Mouse (Mus musculus): ENCODE measurements around the gene Hist1h2bb. TPM values are rescaled to one million over a fixed set of nuclear protein-coding genes. Genes with fewer than 3 reads are reported as not detected.

Hist1h2bb gene
- polyA plus RNA-seq, 1 experiment from 2014 or later = 3.7 TPM

GRCm38 (mm10) chr13:23732156-23732804 lies 14.3 kb upstream of the Hist1h2bb start:
- DNase-seq (ENCODE audit: low spot score) = no peak
- Histone ChIP-seq H3K4me3 (no peak overlapping the region), H3K27ac (no peak overlapping the region), H3K9me3 (replicated peaks) (no peaks in the 10 kb centered on the region), H3K4me1 (no peaks in the 10 kb centered on the region), H3K36me3 (no peaks in the 10 kb centered on the region), H3K27me3 (ENCODE audit: low read depth, poor library complexity, severe bottlenecking) (no peaks in the 10 kb centered on the region)
- 27% methylated on average over 8 of the region's 8 CpGs for WGBS

DNA sequence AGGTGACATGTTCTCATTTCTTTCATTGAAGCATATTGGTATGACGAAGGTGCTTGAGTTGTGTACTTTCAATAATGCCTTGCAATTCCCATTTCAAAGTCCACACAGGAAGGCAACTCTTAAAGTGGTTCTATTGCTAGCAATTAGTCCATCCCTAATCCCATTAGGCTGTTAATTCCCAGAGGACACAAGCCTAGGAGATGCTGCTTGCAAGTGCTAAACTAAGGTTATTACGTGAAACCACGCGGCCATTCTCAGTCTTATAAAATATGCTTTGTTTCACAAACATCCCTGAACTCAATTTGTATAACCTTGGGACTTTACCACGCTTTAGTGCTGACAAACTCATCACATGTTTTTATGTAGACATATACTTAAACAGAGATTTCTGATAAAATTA lies 9.4 kb upstream of the Hist1h2bb start:
- Histone ChIP-seq H3K27me3 (ENCODE audit: low read depth, poor library complexity, severe bottlenecking) (no peaks in the 10 kb centered on the region), H3K4me1 (peaks cover 15% of the 10 kb centered on the region), H3K36me3 (no peaks in the 10 kb centered on the region), H3K4me3 (no peak overlapping the region), H3K27ac (peak overlapping the region; percentile 96), H3K9me3 (replicated peaks) (no peaks in the 10 kb centered on the region)
- DNase-seq (ENCODE audit: low spot score) = no peak
- WGBS = 87% methylated on average over 5 of the region's 5 CpGs

DNA sequence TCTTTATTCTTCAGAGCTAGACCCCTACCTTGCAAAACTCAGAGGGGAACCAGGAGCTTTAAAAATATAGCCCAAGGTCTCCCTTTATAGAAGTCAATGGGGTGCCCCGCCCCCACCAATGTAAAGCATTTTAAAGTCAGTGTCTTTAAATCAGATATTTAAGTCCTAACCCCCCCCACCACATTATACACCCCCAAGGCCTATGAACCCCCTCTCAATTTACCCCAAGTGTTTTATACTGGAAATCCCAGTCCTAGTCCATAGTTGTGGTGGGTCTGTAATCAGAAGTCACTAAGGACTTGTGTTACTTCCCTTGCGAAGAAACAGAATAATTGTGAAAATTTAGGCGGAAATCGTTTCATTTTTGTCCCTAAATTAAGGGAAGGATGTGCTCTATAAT lies 8.5 kb upstream of the Hist1h2bb start:
- peak overlapping the region; percentile 64 for H3K4me3 ChIP-seq
- no peaks in the 10 kb centered on the region for H3K9me3 ChIP-seq (replicated peaks)
- peak overlapping the region; percentile 96 for H3K27ac ChIP-seq
- no peak for DNase-seq (ENCODE audit: low spot score)
- 24% methylated on average over 4 of the region's 4 CpGs for WGBS
- peaks cover 15% of the 10 kb centered on the region for H3K4me1 ChIP-seq
- H3K36me3 ChIP-seq = no peaks in the 10 kb centered on the region
- H3K27me3 ChIP-seq (ENCODE audit: low read depth, poor library complexity, severe bottlenecking) = no peaks in the 10 kb centered on the region

DNA sequence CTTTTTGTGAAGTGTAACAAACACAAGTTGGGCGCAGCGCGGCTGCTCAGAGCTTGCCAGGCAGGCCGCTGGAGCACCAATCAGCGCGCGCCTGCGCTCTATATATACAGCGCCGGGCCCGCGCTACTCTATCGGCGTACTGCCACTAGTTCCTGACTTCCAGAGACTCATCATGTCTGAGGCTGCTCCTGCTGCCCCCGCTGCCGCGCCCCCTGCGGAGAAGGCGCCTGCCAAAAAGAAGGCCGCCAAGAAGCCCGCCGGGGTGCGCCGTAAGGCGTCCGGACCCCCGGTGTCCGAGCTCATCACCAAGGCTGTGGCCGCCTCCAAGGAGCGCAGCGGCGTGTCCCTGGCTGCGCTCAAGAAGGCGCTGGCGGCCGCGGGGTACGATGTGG lies 7.9 kb upstream of the Hist1h2bb start, which contains the start of gene Hist1h1c:
Hist1h1c (plus strand) TSS at position 132 of the 392 bp plus-strand sequence.
- WGBS = under 1% methylated on average over 38 of the region's 38 CpGs
- H3K4me3 ChIP-seq = peak within 1 kb of the TSS; percentile 64

GRCm38 (mm10) chr13:23739069-23739921 lies 7.2 kb upstream of the Hist1h2bb start:
- Histone ChIP-seq H3K4me1 (peaks cover 16% of the 10 kb centered on the region), H3K27ac (peak overlapping the region; percentile 96), H3K9me3 (replicated peaks) (no peaks in the 10 kb centered on the region), H3K4me3 (peak overlapping the region; percentile 64), H3K36me3 (no peaks in the 10 kb centered on the region), H3K27me3 (ENCODE audit: low read depth, poor library complexity, severe bottlenecking) (no peaks in the 10 kb centered on the region)
- WGBS = under 1% methylated on average over 39 of the region's 39 CpGs
- peak; percentile 92 for DNase-seq (ENCODE audit: low spot score)

More for the DNA sequence above, 7.9 kb upstream of the Hist1h2bb start, which contains the start of gene Hist1h1c:
- Histone ChIP-seq H3K36me3 (no peaks in the 10 kb centered on the region), H3K4me1 (peaks cover 15% of the 10 kb centered on the region), H3K27me3 (ENCODE audit: low read depth, poor library complexity, severe bottlenecking) (no peaks in the 10 kb centered on the region), H3K27ac (peak within 1 kb of the TSS; percentile 96), H3K9me3 (replicated peaks) (no peaks in the 10 kb centered on the region)
- DNase-seq (ENCODE audit: low spot score) = peak; percentile 93

GRCm38 (mm10) chr13:23739922-23740252 lies 6.6 kb upstream of the Hist1h2bb start:
- no peak for DNase-seq (ENCODE audit: low spot score)
- Histone ChIP-seq H3K9me3 (replicated peaks) (no peaks in the 10 kb centered on the region), H3K27ac (peak overlapping the region; percentile 96), H3K27me3 (ENCODE audit: low read depth, poor library complexity, severe bottlenecking) (no peaks in the 10 kb centered on the region), H3K36me3 (no peaks in the 10 kb centered on the region), H3K4me1 (peaks cover 19% of the 10 kb centered on the region), H3K4me3 (peak overlapping the region; percentile 64)
- WGBS = 1% methylated on average over 14 of the region's 14 CpGs

DNA sequence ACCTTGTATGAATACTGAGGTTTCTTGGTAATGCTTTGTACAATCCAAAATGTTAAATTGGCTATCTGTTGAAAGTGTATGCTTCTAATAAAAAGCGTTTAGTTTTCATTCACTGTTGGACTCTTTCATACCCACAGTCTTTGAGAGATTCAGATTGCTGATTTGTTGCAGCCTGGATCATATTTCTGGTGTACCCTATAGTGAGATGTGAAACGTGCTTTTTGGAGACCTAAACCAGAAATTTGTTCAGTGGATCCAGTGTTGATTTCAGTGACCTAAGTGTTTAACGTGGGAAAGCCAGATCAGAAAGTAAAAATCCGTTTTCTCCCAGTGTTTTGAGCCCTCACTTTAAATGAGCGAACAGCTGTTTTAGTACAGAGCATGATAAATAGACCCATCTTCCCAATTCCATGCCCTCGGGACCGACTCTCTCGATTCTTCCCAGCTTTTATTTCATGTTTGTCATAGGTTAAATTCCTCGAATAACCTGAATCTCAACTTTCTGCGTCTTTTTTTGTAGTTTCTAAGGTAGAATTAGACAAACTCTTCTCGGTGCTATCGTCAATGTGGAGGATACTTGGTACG lies 6.2 kb upstream of the Hist1h2bb start:
- Histone ChIP-seq H3K4me1 (peaks cover 19% of the 10 kb centered on the region), H3K9me3 (replicated peaks) (no peaks in the 10 kb centered on the region), H3K4me3 (peak overlapping the region; percentile 64), H3K27me3 (ENCODE audit: low read depth, poor library complexity, severe bottlenecking) (no peaks in the 10 kb centered on the region), H3K36me3 (no peaks in the 10 kb centered on the region), H3K27ac (peak overlapping the region; percentile 96)
- WGBS = 30% methylated on average over 13 of the region's 13 CpGs
- DNase-seq (ENCODE audit: low spot score) = no peak

- DNase-seq (ENCODE audit: low spot score) = no peak
- peak overlapping the region; percentile 64 for H3K4me3 ChIP-seq
- H3K9me3 ChIP-seq (replicated peaks) = no peaks in the 10 kb centered on the region
- 65% methylated on average over 5 of the region's 5 CpGs for WGBS
- H3K4me1 ChIP-seq = peaks cover 19% of the 10 kb centered on the region
- H3K27me3 ChIP-seq (ENCODE audit: low read depth, poor library complexity, severe bottlenecking) = no peaks in the 10 kb centered on the region
- H3K27ac ChIP-seq = peak overlapping the region; percentile 96
- no peaks in the 10 kb centered on the region for H3K36me3 ChIP-seq
Measured at GRCm38 (mm10) chr13:23740910-23741309, 5.6 kb upstream of the Hist1h2bb start.

DNA sequence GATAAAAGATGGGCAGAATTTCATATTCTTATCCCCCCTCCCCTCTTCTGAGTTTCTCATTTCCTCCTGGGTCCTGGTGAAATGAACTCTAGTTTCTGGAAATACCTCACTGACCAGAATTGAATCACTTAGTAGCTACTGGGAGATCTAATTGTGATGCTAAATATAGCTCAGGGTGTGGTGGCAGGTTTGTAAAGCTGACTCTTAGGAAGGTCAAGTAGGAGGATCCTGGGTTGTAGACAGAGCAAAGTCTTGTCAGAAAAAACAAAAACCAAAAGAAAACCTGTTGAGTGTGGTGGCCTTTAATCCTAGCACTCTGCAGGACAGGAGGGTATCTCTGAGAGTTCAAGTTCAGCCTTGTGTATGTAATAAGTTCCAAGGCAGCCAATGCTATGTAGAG lies 4.5 kb upstream of the Hist1h2bb start:
- Histone ChIP-seq H3K27ac (peak overlapping the region; percentile 48), H3K4me1 (peaks cover 20% of the 10 kb centered on the region), H3K36me3 (no peaks in the 10 kb centered on the region), H3K4me3 (no peak overlapping the region), H3K27me3 (ENCODE audit: low read depth, poor library complexity, severe bottlenecking) (no peaks in the 10 kb centered on the region), H3K9me3 (replicated peaks) (no peaks in the 10 kb centered on the region)
- DNase-seq (ENCODE audit: low spot score) = no peak

GRCm38 (mm10) chr13:23743215-23743614 lies 3.3 kb upstream of the Hist1h2bb start:
- no peak for DNase-seq (ENCODE audit: low spot score)
- peak overlapping the region; percentile 58 for H3K27ac ChIP-seq
- WGBS = 83% methylated on average over 5 of the region's 5 CpGs
- H3K27me3 ChIP-seq (ENCODE audit: low read depth, poor library complexity, severe bottlenecking) = no peaks in the 10 kb centered on the region
- no peak overlapping the region for H3K4me3 ChIP-seq
- no peaks in the 10 kb centered on the region for H3K9me3 ChIP-seq (replicated peaks)
- H3K4me1 ChIP-seq = peaks cover 25% of the 10 kb centered on the region
- no peaks in the 10 kb centered on the region for H3K36me3 ChIP-seq

GRCm38 (mm10) chr13:23743963-23744362 lies 2.6 kb upstream of the Hist1h2bb start:
- peaks cover 31% of the 10 kb centered on the region for H3K4me1 ChIP-seq
- peak overlapping the region; percentile 98 for H3K27ac ChIP-seq
- H3K36me3 ChIP-seq = no peaks in the 10 kb centered on the region
- H3K4me3 ChIP-seq = peak overlapping the region; percentile 59
- H3K27me3 ChIP-seq (ENCODE audit: low read depth, poor library complexity, severe bottlenecking) = no peaks in the 10 kb centered on the region
- no peak for DNase-seq (ENCODE audit: low spot score)
- H3K9me3 ChIP-seq (replicated peaks) = no peaks in the 10 kb centered on the region
- 53% methylated on average over 4 of the region's 4 CpGs for whole genome bisulfite sequencing

DNA sequence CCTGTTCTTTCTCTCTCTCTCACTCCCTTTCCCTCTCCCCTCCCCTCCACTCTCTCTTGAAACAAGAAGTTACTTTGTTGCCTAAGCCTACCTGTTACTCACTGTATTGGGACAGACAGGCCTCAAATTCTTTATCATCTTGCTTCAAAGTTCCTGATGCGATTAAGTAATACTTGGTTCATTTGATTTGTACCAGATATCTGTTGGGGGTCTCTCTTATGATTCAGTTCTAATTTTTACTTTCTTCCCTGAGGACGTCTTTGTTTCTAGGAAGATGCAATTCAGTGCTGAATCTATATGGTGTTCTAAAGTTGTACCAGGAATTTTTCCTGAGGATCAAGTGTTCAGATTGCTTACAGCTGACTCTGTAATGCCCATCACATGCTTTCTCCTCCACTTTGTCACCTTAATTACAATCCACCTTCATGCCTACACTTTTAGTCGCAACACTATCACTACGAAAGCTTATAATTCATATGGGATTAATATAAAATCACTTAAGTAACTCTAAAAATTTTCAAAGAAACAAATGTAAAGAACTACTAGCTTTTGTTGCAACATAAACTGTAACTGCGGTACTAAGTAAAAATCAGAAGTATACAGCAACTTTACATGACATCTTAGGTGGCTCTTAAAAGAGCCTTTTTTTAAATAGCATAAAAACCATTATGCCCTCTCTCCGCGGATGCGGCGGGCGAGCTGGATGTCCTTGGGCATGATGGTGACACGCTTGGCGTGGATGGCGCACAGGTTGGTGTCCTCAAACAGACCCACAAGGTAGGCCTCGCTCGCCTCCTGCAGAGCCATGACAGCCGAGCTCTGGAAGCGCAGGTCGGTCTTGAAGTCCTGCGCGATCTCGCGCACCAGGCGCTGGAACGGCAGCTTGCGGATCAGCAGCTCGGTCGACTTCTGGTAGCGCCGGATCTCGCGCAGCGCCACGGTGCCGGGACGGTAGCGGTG lies 1.8 kb upstream of the Hist1h2bb start:
- no peak for DNase-seq (ENCODE audit: low spot score)
- H3K9me3 ChIP-seq (replicated peaks) = no peaks in the 10 kb centered on the region
- H3K4me1 ChIP-seq = peaks cover 28% of the 10 kb centered on the region
- no peaks in the 10 kb centered on the region for H3K36me3 ChIP-seq
- peak overlapping the region; percentile 59 for H3K4me3 ChIP-seq
- no peaks in the 10 kb centered on the region for H3K27me3 ChIP-seq (ENCODE audit: low read depth, poor library complexity, severe bottlenecking)
- WGBS = 2% methylated on average over 15 of the region's 36 CpGs
- H3K27ac ChIP-seq = peak overlapping the region; percentile 98
